Mouse (Mus musculus) bone marrow, adult 2 months (tissue): ENCODE measurements around the gene Lbhd2.

ENCODE experiments used
- CTCF ChIP-seq: fragments of 200-500 bp; IDR thresholded peaks from 2 replicates; pipeline ENCODE4 v1.5.1; 2011; ENCODE audit warnings: low read length, control low read depth; ENCODE audit not compliant: control insufficient read depth, insufficient read depth
- POLR2A ChIP-seq: fragments of 200-500 bp; IDR thresholded peaks from 2 replicates; pipeline ENCODE4 v1.6.1; 2011; ENCODE audit warnings: low read depth, mild to moderate bottlenecking, control low read depth, low read length, borderline replicate concordance; ENCODE audit not compliant: control insufficient read depth

GRCm38 (mm10) chr12:111394008-111394407, 12.6 kb upstream of the Lbhd2 start:
- TF ChIP-seq POLR2A (no peak), CTCF (no peak)
